Mouse (Mus musculus): ENCODE measurements around the gene Npc1l1.

DNA sequence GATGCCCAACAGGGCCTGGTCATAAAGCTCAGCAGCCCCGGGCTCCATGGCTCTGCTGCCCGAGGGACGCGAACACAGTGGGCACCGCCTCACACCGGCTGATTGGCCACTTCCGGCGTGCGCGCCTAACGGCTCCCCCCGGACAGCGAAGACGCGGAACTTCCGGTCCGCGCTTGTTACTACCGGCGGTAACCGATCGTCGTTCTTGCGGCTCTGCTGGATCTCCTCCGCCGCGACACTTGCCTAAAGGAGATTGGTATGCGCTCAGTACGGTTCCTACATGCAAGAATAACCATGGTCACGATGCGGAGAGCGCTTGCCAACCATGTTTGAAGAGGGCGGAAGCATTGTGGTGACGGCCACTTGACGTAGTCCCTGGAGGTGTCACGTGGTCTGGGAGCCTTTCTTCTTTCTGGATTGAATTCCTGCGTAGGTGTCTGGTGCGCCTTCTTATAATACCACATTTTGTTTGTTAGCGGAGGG, 29.8 kb downstream of the Npc1l1 start, which contains the start of gene Nudcd3:
- no peak for TF ChIP-seq CTCF (IDR thresholded peaks at IDR 0.05; ENCODE audit: low read depth)
- TF ChIP-seq EP300 (optimal IDR thresholded peaks at IDR 0.05) = no peak
